ENCODE assay signal across 13 mouse cellular contexts in the genomic region with DNA sequence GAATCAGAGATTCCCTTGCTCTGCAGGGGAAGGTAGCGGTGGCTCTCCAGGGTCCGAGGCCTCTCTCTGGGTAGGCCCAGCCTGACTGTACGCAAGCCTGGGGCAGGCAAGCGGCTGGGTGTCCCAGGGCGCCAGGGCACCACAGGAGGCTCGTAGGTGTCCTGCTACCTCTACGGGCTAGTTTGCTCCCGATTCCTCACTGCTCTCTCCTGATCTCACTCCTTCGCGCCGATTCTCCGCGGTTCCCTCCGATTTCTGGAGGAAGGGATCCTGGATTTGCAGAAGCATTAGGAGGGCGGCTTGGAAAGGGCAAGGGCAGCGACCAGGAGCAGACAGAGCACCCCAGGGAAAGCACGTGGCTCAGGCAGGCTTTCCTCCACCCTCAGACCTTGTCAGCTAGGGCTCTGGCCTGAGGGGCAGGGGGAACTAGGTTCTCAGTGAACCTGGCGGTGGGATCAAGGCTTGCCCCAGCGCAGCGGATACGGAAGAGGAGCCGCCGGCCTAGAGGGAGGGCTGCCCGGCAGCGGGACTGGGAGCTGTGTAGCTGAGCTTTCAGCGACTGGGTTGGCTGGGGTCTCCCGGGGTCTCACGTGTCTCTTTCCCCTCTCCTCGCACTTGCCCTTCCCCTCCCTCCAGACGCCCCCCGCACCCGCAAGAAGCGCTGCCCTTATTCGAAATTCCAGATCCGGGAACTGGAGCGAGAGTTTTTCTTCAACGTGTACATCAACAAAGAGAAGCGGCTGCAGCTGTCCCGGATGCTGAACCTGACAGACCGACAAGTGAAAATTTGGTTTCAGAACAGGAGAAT. TPM values are rescaled to one million over a fixed set of nuclear protein-coding genes. Genes with fewer than 3 reads are reported as not detected.
A peak's percentile ranks its signal among the peaks of the same experiment; 100 is the strongest.
DNase-seq lines count a peak whose midpoint lies in the region; ATAC-seq and TF ChIP-seq lines count a peak whose summit lies in the region.
"Had no signal": no experiment of that assay in that cellular context is flagged by ENCODE, and none has a peak within 500 bp of the region (broad histone marks: within the 10 kb centered on the region; RNA-seq: fewer than 3 reads in every experiment).

No protein-coding gene starts in this region.

- peak; percentile 64 for TF ChIP-seq POLR2A in myocyte (IDR thresholded peaks at IDR 0.05; ENCODE audit: insufficient read length, low read depth)

- H3K9me3 ChIP-seq in intestine, embryonic 14.5 days (ENCODE audit: control insufficient read depth, low read length), result no peaks in the 10 kb centered on the region
- no peaks in the 10 kb centered on the region for H3K9me3 ChIP-seq in intestine, embryonic 16.5 days (ENCODE audit: control insufficient read depth, low read length)
- H3K9me3 ChIP-seq in E14TG2a.4 (ENCODE audit: low read length), result peaks cover 1% of the 10 kb centered on the region; the same call in 1 of the 2 replicates
- no peaks in the 10 kb centered on the region for H3K9me3 ChIP-seq in embryonic facial prominence, embryonic 10.5 days
- H3K9me3 ChIP-seq: lung, embryonic 15.5 days had no signal

- no peak for ATAC-seq in intestine, embryonic 14.5 days (replicated peaks; ENCODE audit: low FRiP score, low TSS enrichment, low read depth)
- no peak for ATAC-seq in intestine, embryonic 16.5 days

- H3ac ChIP-seq in myocyte (ENCODE audit: control insufficient read depth, insufficient read length), result peak overlapping the region; percentile 79

- DNase-seq in intestine, embryonic 14.5 days (ENCODE audit: low spot score), result peak; percentile 77
- peak; percentile 73 for DNase-seq in embryonic facial prominence, embryonic 10.5 days (ENCODE audit: low spot score)
- DNase-seq in adrenal gland, postnatal 14 days, result no peak
- DNase-seq in lung, postnatal 14 days, result no peak
- DNase-seq: embryo, embryonic 11 days; heart, postnatal 4 days; midbrain, embryonic 14.5 days had no signal

- peaks cover 82% of the 10 kb centered on the region for H3K79me2 ChIP-seq in myocyte (ENCODE audit: control insufficient read depth, insufficient read depth)

- 1% methylated on average over 40 of the region's 40 CpGs for WGBS in intestine, embryonic 14.5 days
- WGBS in intestine, embryonic 16.5 days, result 1% methylated on average over 40 of the region's 40 CpGs
- under 1% methylated on average over 40 of the region's 40 CpGs for WGBS in embryonic facial prominence, embryonic 10.5 days

- 0 out of 2 replicates have a peak overlapping the region, but pooled peaks have one; percentile 13 for H3K9ac ChIP-seq in intestine, embryonic 14.5 days (ENCODE audit: low read length)
- H3K9ac ChIP-seq in intestine, embryonic 16.5 days (ENCODE audit: low read depth, low read length), result no peak overlapping the region
- H3K9ac ChIP-seq: lung, embryonic 15.5 days had no signal

- no peak for TF ChIP-seq CTCF in E14TG2a.4 (conservative IDR thresholded peaks at IDR 0.05; ENCODE audit: low read length)

- peaks cover 100% of the 10 kb centered on the region for H3K27me3 ChIP-seq in intestine, embryonic 14.5 days (replicated peaks; ENCODE audit: control insufficient read depth, insufficient read depth, low read length)
- H3K27me3 ChIP-seq in intestine, embryonic 16.5 days (replicated peaks; ENCODE audit: control insufficient read depth, insufficient read depth, low read length), result peaks cover 84% of the 10 kb centered on the region
- H3K27me3 ChIP-seq in E14TG2a.4 (ENCODE audit: insufficient read depth, low read length) (peaks cover 97% of the 10 kb centered on the region), myocyte (ENCODE audit: control insufficient read depth, insufficient read depth, insufficient read length) (no peaks in the 10 kb centered on the region)
- H3K27me3 ChIP-seq in embryonic facial prominence, embryonic 10.5 days (replicated peaks; ENCODE audit: low read depth, poor library complexity, severe bottlenecking), result peaks cover 100% of the 10 kb centered on the region

- peak overlapping the region; percentile 6; the same call in 1 of the 2 replicates for H3K4me3 ChIP-seq in intestine, embryonic 14.5 days (ENCODE audit: low read depth, low read length)
- H3K4me3 ChIP-seq in intestine, embryonic 16.5 days (ENCODE audit: low read length), result no peak overlapping the region
- peak overlapping the region; percentile 63 for H3K4me3 ChIP-seq in E14TG2a.4 (replicated peaks; ENCODE audit: low read length)
- H3K4me3 ChIP-seq in embryonic facial prominence, embryonic 10.5 days, result no peak overlapping the region
- H3K4me3 ChIP-seq in myocyte, result peak overlapping the region; percentile 91
- H3K4me3 ChIP-seq: lung, embryonic 15.5 days had no signal

- 0 out of 2 replicates have a peak overlapping the region, but pooled peaks have one; percentile 1 for H3K4me2 ChIP-seq in intestine, embryonic 14.5 days (ENCODE audit: low read length)
- no peak overlapping the region for H3K4me2 ChIP-seq in intestine, embryonic 16.5 days (ENCODE audit: low read depth, low read length)
- H3K4me2 ChIP-seq in myocyte (ENCODE audit: low read depth), result peak overlapping the region; percentile 100
- H3K4me2 ChIP-seq: lung, embryonic 15.5 days had no signal

- no peaks in the 10 kb centered on the region for H3K36me3 ChIP-seq in intestine, embryonic 14.5 days (ENCODE audit: control insufficient read depth, insufficient read depth, low read length)
- no peaks in the 10 kb centered on the region for H3K36me3 ChIP-seq in intestine, embryonic 16.5 days (ENCODE audit: control insufficient read depth, insufficient read depth, low read length)
- H3K36me3 ChIP-seq in E14TG2a.4 (ENCODE audit: insufficient read depth, low read length) (no peaks in the 10 kb centered on the region), myocyte (ENCODE audit: control insufficient read depth, insufficient read depth) (no peaks in the 10 kb centered on the region)
- no peaks in the 10 kb centered on the region for H3K36me3 ChIP-seq in embryonic facial prominence, embryonic 10.5 days (replicated peaks)
- H3K36me3 ChIP-seq: lung, embryonic 15.5 days had no signal

- no peak overlapping the region for H3K27ac ChIP-seq in intestine, embryonic 14.5 days (ENCODE audit: low read depth)
- H3K27ac ChIP-seq in intestine, embryonic 16.5 days (ENCODE audit: low read length), result no peak overlapping the region
- no peak overlapping the region for H3K27ac ChIP-seq in embryonic facial prominence, embryonic 10.5 days (replicated peaks)
- H3K27ac ChIP-seq: lung, embryonic 15.5 days had no signal

- peaks cover 4% of the 10 kb centered on the region; the same call in 1 of the 2 replicates for H3K4me1 ChIP-seq in intestine, embryonic 14.5 days (replicated peaks; ENCODE audit: control insufficient read depth, insufficient read depth, low read length)
- peaks cover 5% of the 10 kb centered on the region; the same call in 1 of the 2 replicates for H3K4me1 ChIP-seq in intestine, embryonic 16.5 days (ENCODE audit: control insufficient read depth, insufficient read depth, low read length)
- H3K4me1 ChIP-seq in E14TG2a.4 (replicated peaks; ENCODE audit: low read depth, low read length), result peaks cover 51% of the 10 kb centered on the region
- peaks cover 5% of the 10 kb centered on the region; the same call in 1 of the 2 replicates for H3K4me1 ChIP-seq in embryonic facial prominence, embryonic 10.5 days
- H3K4me1 ChIP-seq: lung, embryonic 15.5 days had no signal

TF ChIP-seq in myocyte, 11 proteins besides CTCF, POLR2A, EP300 and RAD21 (continues in another document):
- TF ChIP-seq MYOD1 (IDR thresholded peaks at IDR 0.05; ENCODE audit: control insufficient read depth in 1 of 3, insufficient read length in 2 of 3, low read depth in 2 of 3) (peak in 2 of 3 experiments; percentile 19 to 38), POLR2AphosphoS2 (IDR thresholded peaks at IDR 0.05; ENCODE audit: insufficient read length, low read depth) (peak; percentile 82), TCF12 (IDR thresholded peaks at IDR 0.05; ENCODE audit: insufficient read depth, poor library complexity, severe bottlenecking) (no peak), SRF (IDR thresholded peaks at IDR 0.05; ENCODE audit: control insufficient read depth, insufficient read length, low read depth) (no peak), USF1 (IDR thresholded peaks at IDR 0.05; ENCODE audit: low read depth) (no peak)

RNA-seq across cellular contexts. Expression of a gene that starts 1.8 kb away (rescaled TPM):
- 0.11 TPM in 2 replicates for polyA plus RNA-seq in intestine, embryonic 14.5 days (2014; fragmentation: Nextera tagmentation; extraction: Ambion mirVana)
- polyA plus RNA-seq in intestine, embryonic 16.5 days (2015; fragmentation: Nextera tagmentation; extraction: Ambion mirVana), result 0.06 TPM in 1 of 2 replicates, not detected in the other
- not detected in 2 replicates for polyA plus RNA-seq in embryonic facial prominence, embryonic 10.5 days (2016; fragmentation: Nextera tagmentation; extraction: Ambion mirVana)
- 20.5 TPM for polyA plus RNA-seq in myocyte (2012; fragmentation: generic; extraction: Trizol)
- total RNA-seq in adrenal gland, postnatal 14 days (2021), result not detected in 2 replicates
- total RNA-seq: heart, postnatal 4 days; left cerebral cortex, postnatal 14 days had no signal
- polyA plus RNA-seq: large intestine, adult 2 months; lung, embryonic 15.5 days; midbrain, embryonic 14.5 days had no signal

RNA-seq across cellular contexts. Expression of a gene that starts 10.6 kb away (rescaled TPM):
- polyA plus RNA-seq in intestine, embryonic 14.5 days (2014; fragmentation: Nextera tagmentation; extraction: Ambion mirVana), result 2.6 and 3.1 TPM in 2 replicates
- polyA plus RNA-seq in intestine, embryonic 16.5 days (2015; fragmentation: Nextera tagmentation; extraction: Ambion mirVana), result 1.1 and 1.3 TPM in 2 replicates
- polyA plus RNA-seq in embryonic facial prominence, embryonic 10.5 days (2016; fragmentation: Nextera tagmentation; extraction: Ambion mirVana), result not detected in 2 replicates
- polyA plus RNA-seq in myocyte (2012; fragmentation: generic; extraction: Trizol), result 43.5 TPM
- 0.19 and 1.1 TPM in 2 replicates for total RNA-seq in adrenal gland, postnatal 14 days (2021)
- total RNA-seq: heart, postnatal 4 days; left cerebral cortex, postnatal 14 days had no signal
- polyA plus RNA-seq: lung, embryonic 15.5 days; midbrain, embryonic 14.5 days had no signal

RNA-seq across cellular contexts. Expression of a gene that starts 11.2 kb away (rescaled TPM):
- 12.2 and 14.1 TPM in 2 replicates for polyA plus RNA-seq in intestine, embryonic 14.5 days (2014; fragmentation: Nextera tagmentation; extraction: Ambion mirVana)
- polyA plus RNA-seq in intestine, embryonic 16.5 days (2015; fragmentation: Nextera tagmentation; extraction: Ambion mirVana), result 6.8 and 7.2 TPM in 2 replicates
- polyA plus RNA-seq in embryonic facial prominence, embryonic 10.5 days (2016; fragmentation: Nextera tagmentation; extraction: Ambion mirVana), result 0.07 and 0.18 TPM in 2 replicates
- 1.2 TPM for polyA plus RNA-seq in myocyte (2012; fragmentation: generic; extraction: Trizol)
- 6.9 and 7.4 TPM in 2 replicates for total RNA-seq in adrenal gland, postnatal 14 days (2021)
- total RNA-seq: heart, postnatal 4 days; left cerebral cortex, postnatal 14 days had no signal

RNA-seq across cellular contexts. Expression of a gene that starts 19.5 kb away (rescaled TPM):
- not detected in 2 replicates for polyA plus RNA-seq in intestine, embryonic 14.5 days (2014; fragmentation: Nextera tagmentation; extraction: Ambion mirVana)
- not detected in 2 replicates for polyA plus RNA-seq in intestine, embryonic 16.5 days (2015; fragmentation: Nextera tagmentation; extraction: Ambion mirVana)
- polyA plus RNA-seq in embryonic facial prominence, embryonic 10.5 days (2016; fragmentation: Nextera tagmentation; extraction: Ambion mirVana), result not detected in 2 replicates
- polyA plus RNA-seq in myocyte (2012; fragmentation: generic; extraction: Trizol), result 5.6 TPM
- not detected in 2 replicates for total RNA-seq in adrenal gland, postnatal 14 days (2021)
- total RNA-seq: heart, postnatal 4 days; left cerebral cortex, postnatal 14 days had no signal
- polyA plus RNA-seq: large intestine, adult 2 months; lung, embryonic 15.5 days; midbrain, embryonic 14.5 days had no signal

RNA-seq across cellular contexts. Expression of a gene that starts 20.2 kb away (rescaled TPM):
- 1.7 and 1.9 TPM in 2 replicates for polyA plus RNA-seq in intestine, embryonic 14.5 days (2014; fragmentation: Nextera tagmentation; extraction: Ambion mirVana)
- polyA plus RNA-seq in intestine, embryonic 16.5 days (2015; fragmentation: Nextera tagmentation; extraction: Ambion mirVana), result 0.49 and 0.76 TPM in 2 replicates
- polyA plus RNA-seq in embryonic facial prominence, embryonic 10.5 days (2016; fragmentation: Nextera tagmentation; extraction: Ambion mirVana), result not detected in 2 replicates
- 10.5 TPM for polyA plus RNA-seq in myocyte (2012; fragmentation: generic; extraction: Trizol)
- total RNA-seq in adrenal gland, postnatal 14 days (2021), result 1.8 and 2.1 TPM in 2 replicates
- total RNA-seq: heart, postnatal 4 days; left cerebral cortex, postnatal 14 days had no signal
- polyA plus RNA-seq: lung, embryonic 15.5 days; midbrain, embryonic 14.5 days had no signal

Comparison
In these comparisons a context has a peak if more than half of its experiments do, and no peak if none do; other contexts are left out.
1. H3K4me3 ChIP-seq: peak in intestine, embryonic 14.5 days (single experiment), E14TG2a.4 (single experiment) and myocyte (single experiment); none in intestine, embryonic 16.5 days (single experiment) and embryonic facial prominence, embryonic 10.5 days (single experiment).
2. DNase-seq: peak in intestine, embryonic 14.5 days (single experiment) and embryonic facial prominence, embryonic 10.5 days (single experiment); none in adrenal gland, postnatal 14 days (single experiment) and lung, postnatal 14 days (single experiment).
3. RNA of a gene that starts 1.8 kb away (polyA plus RNA-seq): 20.5 TPM in myocyte (single experiment); 0.11 TPM in intestine, embryonic 14.5 days, 0.06 TPM in intestine, embryonic 16.5 days and not detected in embryonic facial prominence, embryonic 10.5 days; every median in the first group is over 10 times any median in the second.
4. RNA of a gene that starts 10.6 kb away (polyA plus RNA-seq): 43.5 TPM in myocyte (single experiment); 2.6 to 3.1 TPM in intestine, embryonic 14.5 days, 1.1 to 1.3 TPM in intestine, embryonic 16.5 days and not detected in embryonic facial prominence, embryonic 10.5 days; every median in the first group is over 10 times any median in the second.